Mouse (Mus musculus) G1E (cell line): ENCODE results near the gene Zc3h4.
A peak's percentile ranks its signal among the peaks of the same experiment; 100 is the strongest.

Source experiments
- CTCF ChIP-seq: IDR thresholded peaks from 2 replicates; pipeline ENCODE4 v1.5.1; 2012; ENCODE audit warnings: low read depth, low read length, inconsistent platforms, mixed read lengths
- POLR2AphosphoS5 ChIP-seq: IDR thresholded peaks from 2 replicates; pipeline ENCODE4 v1.6.1; 2012; ENCODE audit warnings: low read depth, low read length, inconsistent platforms; ENCODE audit not compliant: insufficient replicate concordance

DNA sequence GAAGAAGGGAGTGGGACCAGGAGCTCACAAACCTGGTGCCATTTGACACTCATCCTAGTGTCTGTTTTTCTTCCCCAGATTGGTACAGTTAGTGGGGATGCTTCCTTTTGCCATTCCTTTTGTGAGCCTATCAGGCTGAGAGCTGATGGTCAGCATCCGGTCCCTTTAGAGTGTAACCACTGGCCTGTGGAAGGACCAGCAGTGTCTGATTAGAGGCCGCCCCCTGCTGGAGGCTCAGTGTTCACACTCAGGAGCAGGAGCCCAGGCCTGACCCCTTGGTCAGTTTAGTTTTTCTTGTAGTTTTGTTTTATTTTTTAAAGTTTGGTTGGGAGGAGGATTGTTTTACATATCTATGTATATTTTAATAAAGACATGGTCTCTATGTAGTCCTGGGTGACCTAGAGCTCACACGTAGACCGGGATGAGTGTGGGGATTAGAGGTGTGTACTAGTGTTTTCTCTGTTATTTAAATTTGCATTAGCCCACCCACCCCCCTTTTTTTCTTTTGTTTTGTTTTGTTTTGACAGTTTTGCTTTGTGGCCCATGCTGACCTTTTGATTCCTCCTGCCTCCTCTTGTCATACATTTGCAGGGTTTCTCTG lies 25.5 kb downstream of the Zc3h4 start:
- TF ChIP-seq POLR2AphosphoS5 (no peak), CTCF (peak; percentile 47)
